Mouse (Mus musculus): ENCODE results near the gene Slc23a2. TPM values are rescaled to one million over a fixed set of nuclear protein-coding genes. Genes with fewer than 3 reads are reported as not detected.

Gene Slc23a2
- polyA plus RNA-seq (2016; fragmentation: Nextera tagmentation; extraction: Ambion mirVana), result 10.3 and 11.8 TPM in 2 replicates

- Histone ChIP-seq H3K27me3 (ENCODE audit: insufficient read depth, poor library complexity, severe bottlenecking) (peaks cover 24% of the 10 kb centered on the region; the same call in 1 of the 2 replicates), H3K4me1 (replicated peaks) (peaks cover 37% of the 10 kb centered on the region), H3K36me3 (peaks cover 6% of the 10 kb centered on the region), H3K9me3 (no peaks in the 10 kb centered on the region), H3K4me3 (peak within 1 kb of the TSS; percentile 89), H3K27ac (peak within 1 kb of the TSS; percentile 88)
- DNase-seq (ENCODE audit: low spot score), result peak; percentile 48
- WGBS, result 2% methylated on average over 61 of the region's 68 CpGs
These were observed at the start of gene Slc23a2 for GRCm38 (mm10) chr2:132144971-132145691. TSS of gene Slc23a2 (minus strand) at chr2:132145108.

- Histone ChIP-seq H3K27ac (no peak overlapping the region), H3K9me3 (no peaks in the 10 kb centered on the region), H3K4me1 (replicated peaks) (no peaks in the 10 kb centered on the region), H3K27me3 (ENCODE audit: insufficient read depth, poor library complexity, severe bottlenecking) (no peaks in the 10 kb centered on the region), H3K4me3 (no peak overlapping the region), H3K36me3 (no peaks in the 10 kb centered on the region)
- no peak for DNase-seq (ENCODE audit: low spot score)
- WGBS, result 91% methylated on average over 3 of the region's 3 CpGs
These were observed 45.8 kb upstream of the Slc23a2 start for GRCm38 (mm10) chr2:132190602-132191161.

DNA sequence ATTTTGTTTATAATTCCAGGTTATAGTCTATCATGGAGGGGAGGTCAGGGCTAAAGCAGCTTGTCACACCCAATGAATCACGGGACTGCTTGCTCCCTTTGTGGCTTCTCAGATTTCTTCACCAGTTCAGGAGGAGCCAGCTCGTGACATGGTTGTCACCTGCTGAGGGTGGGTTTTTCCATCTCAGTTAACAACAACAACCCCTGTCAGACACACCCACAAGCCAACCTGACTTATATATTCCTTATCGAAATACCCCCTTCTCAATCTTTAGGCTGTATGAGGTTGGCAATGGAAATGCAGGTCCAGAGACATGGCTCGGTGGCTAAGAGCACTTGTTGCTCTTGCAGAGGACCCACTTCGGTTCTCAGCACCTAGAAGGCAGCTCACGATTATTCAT is 39.0 kb upstream of the Slc23a2 start:
- no peaks in the 10 kb centered on the region for H3K36me3 ChIP-seq
- no peaks in the 10 kb centered on the region for H3K4me1 ChIP-seq (replicated peaks)
- whole genome bisulfite sequencing, result 74% methylated on average over 6 of the region's 6 CpGs
- DNase-seq (ENCODE audit: low spot score), result no peak
- no peak overlapping the region for H3K4me3 ChIP-seq
- H3K27ac ChIP-seq, result no peak overlapping the region
- H3K9me3 ChIP-seq, result no peaks in the 10 kb centered on the region
- H3K27me3 ChIP-seq (ENCODE audit: insufficient read depth, poor library complexity, severe bottlenecking), result no peaks in the 10 kb centered on the region

DNA sequence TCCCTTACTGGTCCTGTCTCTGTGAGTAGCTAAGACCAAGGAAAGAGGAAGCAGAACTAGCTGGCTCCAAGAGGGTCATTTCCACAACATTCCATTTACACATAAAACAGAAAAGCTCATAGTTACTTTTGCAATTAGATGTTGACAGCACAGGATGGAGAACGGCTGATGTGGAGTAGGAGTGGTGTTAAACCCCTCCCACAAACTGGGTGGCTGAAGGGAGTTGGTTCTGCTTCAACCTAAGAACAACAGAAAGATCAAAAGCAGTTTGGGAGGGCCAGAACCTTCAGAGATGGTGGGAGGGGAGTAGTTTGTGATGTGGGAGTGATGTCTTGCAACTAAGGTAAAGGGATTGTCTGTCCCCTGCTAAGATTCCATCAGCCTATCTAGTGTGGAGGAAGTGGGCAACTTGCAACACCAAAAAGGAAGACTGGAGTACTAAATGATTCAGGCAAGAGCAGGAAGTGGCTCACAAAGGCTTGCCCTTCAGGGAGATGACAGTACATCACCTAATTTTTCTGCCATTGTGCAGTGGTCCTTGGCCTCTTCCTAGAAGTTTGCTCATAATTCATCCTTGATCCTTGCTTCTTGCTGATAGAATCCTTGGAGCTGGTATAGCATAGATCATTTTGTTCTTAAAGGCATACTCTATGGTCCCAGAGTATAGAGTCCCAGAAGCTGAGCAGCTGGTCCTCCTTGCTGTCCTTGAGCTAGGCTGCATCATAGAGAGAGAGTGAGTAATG is 35.7 kb upstream of the Slc23a2 start:
- Histone ChIP-seq H3K4me3 (no peak overlapping the region), H3K36me3 (no peaks in the 10 kb centered on the region), H3K9me3 (no peaks in the 10 kb centered on the region), H3K4me1 (replicated peaks) (no peaks in the 10 kb centered on the region), H3K27me3 (ENCODE audit: insufficient read depth, poor library complexity, severe bottlenecking) (no peaks in the 10 kb centered on the region), H3K27ac (no peak overlapping the region)
- no peak for DNase-seq (ENCODE audit: low spot score)
- WGBS, result 69% methylated on average over 1 of the region's 1 CpGs

DNA sequence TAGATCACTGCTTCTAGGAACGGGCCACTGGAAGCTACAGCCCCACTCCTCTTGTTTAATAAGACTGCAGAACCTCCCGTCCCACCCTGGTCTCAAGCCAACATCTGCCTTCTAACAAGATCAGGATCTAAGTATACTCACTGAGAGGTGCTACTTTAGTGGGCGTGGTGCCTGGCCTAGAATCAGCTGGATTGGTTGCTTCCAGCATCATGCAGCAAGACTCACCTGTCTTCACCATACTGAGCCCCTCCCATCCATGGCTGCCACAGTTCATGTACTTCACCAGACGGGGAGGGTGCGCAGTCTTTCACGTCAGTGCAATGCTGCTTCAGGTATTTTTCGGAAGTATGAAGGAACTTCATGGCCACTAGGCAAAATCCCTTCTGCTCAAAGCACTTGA is 34.5 kb upstream of the Slc23a2 start:
- 85% methylated on average over 7 of the region's 7 CpGs for WGBS
- Histone ChIP-seq H3K27ac (no peak overlapping the region), H3K27me3 (ENCODE audit: insufficient read depth, poor library complexity, severe bottlenecking) (no peaks in the 10 kb centered on the region), H3K9me3 (no peaks in the 10 kb centered on the region), H3K4me3 (no peak overlapping the region), H3K36me3 (no peaks in the 10 kb centered on the region), H3K4me1 (replicated peaks) (no peaks in the 10 kb centered on the region)
- DNase-seq (ENCODE audit: low spot score), result no peak

DNA sequence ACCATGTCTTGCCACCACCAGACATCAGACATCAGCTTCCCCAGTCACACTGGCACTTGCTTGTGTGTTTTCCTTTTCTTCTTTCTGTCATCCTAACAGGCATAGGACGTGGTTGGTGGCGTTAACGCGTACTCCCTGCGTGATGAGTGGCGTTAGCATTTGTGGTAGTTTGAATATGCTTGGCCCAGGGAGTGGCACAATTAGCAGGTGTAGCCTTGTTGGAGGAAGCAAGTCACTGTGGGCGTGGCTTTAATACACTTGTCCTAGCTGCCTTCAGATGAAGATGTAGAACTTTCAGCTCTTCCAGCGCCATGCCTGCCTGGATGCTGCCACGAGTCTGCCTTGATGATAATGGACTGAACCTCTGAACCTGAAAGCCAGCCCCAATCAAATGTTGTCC is 32.5 kb upstream of the Slc23a2 start:
- Histone ChIP-seq H3K27me3 (ENCODE audit: insufficient read depth, poor library complexity, severe bottlenecking) (no peaks in the 10 kb centered on the region), H3K4me1 (replicated peaks) (no peaks in the 10 kb centered on the region), H3K27ac (no peak overlapping the region), H3K36me3 (no peaks in the 10 kb centered on the region), H3K4me3 (no peak overlapping the region), H3K9me3 (no peaks in the 10 kb centered on the region)
- WGBS, result 89% methylated on average over 9 of the region's 9 CpGs
- no peak for DNase-seq (ENCODE audit: low spot score)

DNA sequence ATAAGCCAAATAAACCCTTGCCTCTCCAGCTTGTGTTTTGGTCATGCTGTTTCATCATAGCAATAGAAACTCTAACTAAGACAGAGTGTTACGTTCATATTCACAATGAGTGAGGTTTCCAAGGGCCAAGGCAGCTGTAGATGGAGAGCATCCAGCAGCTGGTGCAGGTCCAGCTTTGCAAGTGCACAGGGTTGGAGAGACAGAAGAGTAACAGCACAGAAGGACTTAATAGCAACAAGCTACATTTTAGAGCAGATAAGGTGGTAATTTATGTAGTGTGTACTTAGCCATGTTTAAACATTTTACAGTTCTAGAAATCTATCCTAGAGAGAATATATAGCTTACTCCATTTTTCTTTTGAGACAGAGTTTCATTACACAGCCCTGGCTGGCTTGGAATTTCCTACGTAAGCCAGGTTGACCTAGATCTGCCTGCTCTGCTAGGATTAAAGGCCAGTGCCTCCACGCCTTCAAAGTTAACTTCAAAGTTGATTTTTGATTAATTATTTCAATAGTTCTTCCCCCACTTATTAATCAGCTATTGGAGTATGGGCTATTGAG is 31.5 kb upstream of the Slc23a2 start:
- no peaks in the 10 kb centered on the region for H3K9me3 ChIP-seq
- 86% methylated on average over 3 of the region's 3 CpGs for WGBS
- no peaks in the 10 kb centered on the region for H3K27me3 ChIP-seq (ENCODE audit: insufficient read depth, poor library complexity, severe bottlenecking)
- DNase-seq (ENCODE audit: low spot score), result no peak
- no peak overlapping the region for H3K4me3 ChIP-seq
- no peaks in the 10 kb centered on the region for H3K4me1 ChIP-seq (replicated peaks)
- no peak overlapping the region for H3K27ac ChIP-seq
- no peaks in the 10 kb centered on the region for H3K36me3 ChIP-seq

DNA sequence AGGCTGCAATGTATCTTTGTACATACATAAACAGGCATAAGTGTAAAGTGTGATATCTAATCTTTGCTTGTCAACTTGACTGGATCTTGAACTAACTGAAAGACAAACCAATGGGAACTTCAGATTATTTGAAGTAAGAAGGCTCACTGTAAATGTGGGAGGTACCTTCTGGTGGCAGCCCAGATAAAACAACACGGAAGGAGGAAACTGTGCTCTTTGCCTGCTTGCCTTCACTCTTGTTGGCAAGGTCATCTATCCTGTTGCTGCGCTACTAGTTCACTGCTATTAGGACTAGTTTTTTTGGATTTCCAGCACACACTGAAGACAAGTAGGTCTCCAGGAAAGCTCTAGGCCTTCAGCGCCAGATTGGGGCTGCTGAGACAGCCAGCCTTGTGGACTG is 29.1 kb upstream of the Slc23a2 start:
- Histone ChIP-seq H3K4me3 (no peak overlapping the region), H3K36me3 (no peaks in the 10 kb centered on the region), H3K4me1 (replicated peaks) (no peaks in the 10 kb centered on the region), H3K27me3 (ENCODE audit: insufficient read depth, poor library complexity, severe bottlenecking) (no peaks in the 10 kb centered on the region), H3K27ac (no peak overlapping the region), H3K9me3 (no peaks in the 10 kb centered on the region)
- DNase-seq (ENCODE audit: low spot score), result no peak
- WGBS, result 88% methylated on average over 3 of the region's 3 CpGs

DNA sequence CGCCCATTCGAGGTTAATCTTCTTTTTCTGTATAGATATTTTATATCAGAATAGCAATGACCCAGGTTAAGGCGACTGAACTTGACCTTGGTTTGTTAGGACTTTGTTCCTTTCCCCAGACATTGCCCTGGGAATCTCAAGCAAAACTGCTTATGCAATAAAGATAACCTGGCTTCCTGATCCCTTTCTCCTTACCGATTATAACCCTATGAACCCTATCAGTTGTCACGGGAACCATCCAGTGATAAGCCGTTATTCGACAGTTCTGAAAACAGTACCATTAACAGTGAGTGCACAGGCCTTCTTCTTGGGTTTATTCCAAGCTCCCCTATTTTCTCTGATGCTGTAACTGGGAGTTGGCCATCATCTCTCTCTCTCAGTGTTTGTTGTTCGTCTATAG is 27.0 kb upstream of the Slc23a2 start:
- no peak overlapping the region for H3K27ac ChIP-seq
- H3K4me1 ChIP-seq (replicated peaks), result no peaks in the 10 kb centered on the region
- no peak overlapping the region for H3K4me3 ChIP-seq
- DNase-seq (ENCODE audit: low spot score), result no peak
- WGBS, result 92% methylated on average over 8 of the region's 8 CpGs
- H3K27me3 ChIP-seq (ENCODE audit: insufficient read depth, poor library complexity, severe bottlenecking), result no peaks in the 10 kb centered on the region
- no peaks in the 10 kb centered on the region for H3K9me3 ChIP-seq
- H3K36me3 ChIP-seq, result no peaks in the 10 kb centered on the region

GRCm38 (mm10) chr2:132169150-132169549 is 24.2 kb upstream of the Slc23a2 start:
- WGBS, result 86% methylated on average over 7 of the region's 7 CpGs
- Histone ChIP-seq H3K27me3 (ENCODE audit: insufficient read depth, poor library complexity, severe bottlenecking) (no peaks in the 10 kb centered on the region), H3K36me3 (no peaks in the 10 kb centered on the region), H3K4me1 (replicated peaks) (no peaks in the 10 kb centered on the region), H3K4me3 (no peak overlapping the region), H3K27ac (no peak overlapping the region), H3K9me3 (no peaks in the 10 kb centered on the region)
- DNase-seq (ENCODE audit: low spot score), result no peak

DNA sequence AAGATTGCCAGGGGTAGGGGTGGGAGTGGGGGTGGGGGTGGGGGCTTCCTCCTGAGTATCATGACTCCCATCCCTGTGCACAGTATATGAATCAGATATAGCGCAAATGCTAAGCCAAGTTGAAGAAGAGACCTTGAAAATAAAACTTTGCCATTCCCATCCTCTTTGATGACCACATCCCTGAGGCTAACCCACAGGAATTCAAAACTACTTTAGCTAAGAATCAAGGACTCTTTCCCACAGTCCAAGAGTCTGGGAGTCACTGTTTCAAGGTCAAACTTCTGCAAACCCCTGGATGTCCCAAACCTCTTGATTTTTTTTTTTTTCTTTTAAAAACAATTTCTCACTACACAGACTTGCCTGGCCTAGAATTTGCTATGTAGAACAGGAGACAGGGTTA is 18.7 kb upstream of the Slc23a2 start:
- H3K9me3 ChIP-seq, result no peaks in the 10 kb centered on the region
- H3K27ac ChIP-seq, result no peak overlapping the region
- no peak for DNase-seq (ENCODE audit: low spot score)
- H3K4me3 ChIP-seq, result no peak overlapping the region
- 0 out of 2 replicates have a peak, but pooled peaks cover 2% of the 10 kb centered on the region for H3K4me1 ChIP-seq (replicated peaks)
- WGBS, result 97% methylated on average over 1 of the region's 1 CpGs
- no peaks in the 10 kb centered on the region for H3K36me3 ChIP-seq
- H3K27me3 ChIP-seq (ENCODE audit: insufficient read depth, poor library complexity, severe bottlenecking), result no peaks in the 10 kb centered on the region; the same call in 1 of the 2 replicates

DNA sequence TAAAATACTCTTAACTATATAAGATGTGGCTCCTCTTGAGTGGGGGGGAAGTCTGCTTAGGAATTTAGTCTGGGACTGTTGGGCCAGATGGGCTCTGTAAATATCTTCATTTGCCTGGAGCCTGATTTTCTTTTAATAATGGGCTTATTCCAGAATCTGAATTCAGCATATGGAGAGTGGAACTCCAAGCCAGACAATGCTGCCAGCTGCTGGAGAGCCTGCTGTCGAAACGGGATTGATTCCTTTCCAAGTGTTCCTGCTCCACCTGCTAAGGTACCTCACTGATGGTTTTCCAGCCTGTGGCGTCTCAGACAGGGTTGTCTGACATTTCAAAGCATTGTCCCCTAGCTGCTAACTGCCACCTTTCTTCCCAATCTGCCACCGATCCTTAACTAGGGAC is 12.6 kb upstream of the Slc23a2 start:
- Histone ChIP-seq H3K4me3 (no peak overlapping the region), H3K27ac (no peak overlapping the region), H3K36me3 (no peaks in the 10 kb centered on the region), H3K27me3 (ENCODE audit: insufficient read depth, poor library complexity, severe bottlenecking) (no peaks in the 10 kb centered on the region; the same call in 1 of the 2 replicates), H3K4me1 (replicated peaks) (0 out of 2 replicates have a peak, but pooled peaks cover 2% of the 10 kb centered on the region), H3K9me3 (no peaks in the 10 kb centered on the region)
- DNase-seq (ENCODE audit: low spot score), result no peak
- 79% methylated on average over 4 of the region's 4 CpGs for WGBS

GRCm38 (mm10) chr2:132152670-132153069 is 7.8 kb upstream of the Slc23a2 start:
- no peak for DNase-seq (ENCODE audit: low spot score)
- H3K9me3 ChIP-seq, result no peaks in the 10 kb centered on the region
- 62% methylated on average over 5 of the region's 5 CpGs for WGBS
- no peaks in the 10 kb centered on the region for H3K27me3 ChIP-seq (ENCODE audit: insufficient read depth, poor library complexity, severe bottlenecking)
- no peak overlapping the region for H3K27ac ChIP-seq
- no peaks in the 10 kb centered on the region for H3K36me3 ChIP-seq
- no peak overlapping the region for H3K4me3 ChIP-seq
- peaks cover 2% of the 10 kb centered on the region; the same call in 1 of the 2 replicates for H3K4me1 ChIP-seq (replicated peaks)

Data from hindbrain, embryonic 10.5 days (tissue).